Mouse (Mus musculus): ENCODE results near the gene Zfp120.
"Not testable (repeated sequence)": the region's sequence is repeated elsewhere in the genome, so short reads cannot be mapped to it uniquely, and the experiment has no call there.

The Zfp120 gene

GRCm38 (mm10) chr2:150136435-150136897 lies at the start of gene Zfp120:
Gene Zfp120, minus strand, starts transcription at chr2:150136708.
- DNase-seq (ENCODE audit: low read depth, low spot score) = peak; percentile 92

GRCm38 (mm10) chr2:150181570-150181999 lies 45.1 kb upstream of the Zfp120 start, which contains the start of gene Gm14139:
Gene Gm14139, plus strand, starts transcription at chr2:150181755.
- peak; percentile 17 for DNase-seq (ENCODE audit: low read depth, low spot score)

GRCm38 (mm10) chr2:150181046-150181445 lies 44.5 kb upstream of the Zfp120 start:
- peak; percentile 8 for DNase-seq (ENCODE audit: low read depth, low spot score)

GRCm38 (mm10) chr2:150179579-150179978 lies 43.1 kb upstream of the Zfp120 start, which contains the start of gene Gm10770:
Gene Gm10770, minus strand, starts transcription at chr2:150179679.
- not testable (repeated sequence) for DNase-seq (ENCODE audit: low read depth, low spot score)

- no peak for DNase-seq (ENCODE audit: low read depth, low spot score)
Observed at GRCm38 (mm10) chr2:150173833-150174232, 37.3 kb upstream of the Zfp120 start.

- no peak for DNase-seq (ENCODE audit: low read depth, low spot score)
Observed at GRCm38 (mm10) chr2:150166703-150167102, 30.2 kb upstream of the Zfp120 start.

GRCm38 (mm10) chr2:150132773-150133172 lies 3.7 kb downstream of the Zfp120 start:
- no peak for DNase-seq (ENCODE audit: low read depth, low spot score)

GRCm38 (mm10) chr2:150132002-150132401 lies 4.5 kb downstream of the Zfp120 start:
- not testable (repeated sequence) for DNase-seq (ENCODE audit: low read depth, low spot score)

GRCm38 (mm10) chr2:150111247-150111912 lies 25.1 kb downstream of the Zfp120 start:
- DNase-seq (ENCODE audit: low read depth, low spot score) = peak; percentile 29

GRCm38 (mm10) chr2:150099618-150100017 lies 36.9 kb downstream of the Zfp120 start:
- peak; percentile 73 for DNase-seq (ENCODE audit: low read depth, low spot score)

Data from CD4-positive, CD25-positive, alpha-beta regulatory T cell, adult 2 months (primary cell).